Mouse (Mus musculus) liver, postnatal 0 days (tissue): ENCODE measurements around the gene Endou.

ENCODE experiments used
- CTCF ChIP-seq: sonication (generic); IDR thresholded peaks from 2 replicates; pipeline ENCODE4 v1.5.1; 2016; ENCODE audit warnings: antibody characterized with exemption, low read depth
- EP300 ChIP-seq: IDR thresholded peaks from 2 replicates; pipeline ENCODE4 v1.6.1; 2016; ENCODE audit warnings: antibody characterized with exemption, low read depth, mild to moderate bottlenecking

GRCm38 (mm10) chr15:97773961-97774370 lies 42.8 kb upstream of the Endou start:
- TF ChIP-seq CTCF = no peak
- TF ChIP-seq EP300 = no peak
